8 mouse cellular contexts compared by ENCODE assay signal in genomic region chr5:125014497-125014896, GRCm38 (mm10). TPM values are rescaled to one million over a fixed set of nuclear protein-coding genes. Genes with fewer than 3 reads are reported as not detected.
DNase-seq lines count a peak whose midpoint lies in the region; ATAC-seq lines count a peak whose summit lies in the region.

No protein-coding gene starts in this region.

- 0 out of 2 replicates have a peak, but pooled peaks have one; percentile 22 for ATAC-seq in midbrain, embryonic 11.5 days (ENCODE audit: low FRiP score)
- no peak for ATAC-seq in midbrain, embryonic 15.5 days (replicated peaks)
- peak; percentile 50 for ATAC-seq in inflammation-experienced regulatory T-cells, adult 6 months
- ATAC-seq in limb, embryonic 15.5 days (ENCODE audit: insufficient number of reproducible peaks, low FRiP score, low TSS enrichment, low read depth): no peak
- 0 out of 2 replicates have a peak, but pooled peaks have one; percentile 17 for ATAC-seq in neutrophil, adult 5-6 weeks (ENCODE audit: extremely low read depth, insufficient number of reproducible peaks, low FRiP score, poor library complexity, severe bottlenecking)

- no peak overlapping the region for H3K27ac ChIP-seq in midbrain, embryonic 11.5 days (ENCODE audit: low read depth, low read length)
- no peak overlapping the region for H3K27ac ChIP-seq in midbrain, embryonic 15.5 days
- H3K27ac ChIP-seq in limb, embryonic 15.5 days: 0 out of 2 replicates have a peak overlapping the region, but pooled peaks have one; percentile 17

- no peaks in the 10 kb centered on the region for H3K27me3 ChIP-seq in midbrain, embryonic 11.5 days (ENCODE audit: control insufficient read depth, insufficient read depth, low read length)
- no peaks in the 10 kb centered on the region for H3K27me3 ChIP-seq in midbrain, embryonic 15.5 days (replicated peaks)
- no peaks in the 10 kb centered on the region for H3K27me3 ChIP-seq in limb, embryonic 15.5 days

- 55% methylated on average over 7 of the region's 7 CpGs for WGBS in midbrain, embryonic 11.5 days
- 54% methylated on average over 7 of the region's 7 CpGs for WGBS in midbrain, embryonic 15.5 days
- 52% methylated on average over 7 of the region's 7 CpGs for WGBS in limb, embryonic 15.5 days

- H3K4me1 ChIP-seq in midbrain, embryonic 11.5 days (ENCODE audit: control insufficient read depth, insufficient read depth, low read length): no peaks in the 10 kb centered on the region
- H3K4me1 ChIP-seq in midbrain, embryonic 15.5 days: peaks cover 3% of the 10 kb centered on the region; the same call in 1 of the 2 replicates
- peaks cover 22% of the 10 kb centered on the region for H3K4me1 ChIP-seq in limb, embryonic 15.5 days

- peak; percentile 97 for DNase-seq in midbrain, embryonic 11.5 days (ENCODE audit: low spot score, missing footprints)
- peak; percentile 62 to 71 for DNase-seq in adrenal gland, postnatal 36 days
- DNase-seq in embryo, embryonic 11.5 days (ENCODE audit: low read depth, low spot score): peak; percentile 44
- peak; percentile 74 for DNase-seq in thymus, postnatal 25 days

- no peak overlapping the region for H3K9ac ChIP-seq in midbrain, embryonic 11.5 days (ENCODE audit: low read length)
- H3K9ac ChIP-seq in midbrain, embryonic 15.5 days: no peak overlapping the region
- H3K9ac ChIP-seq in limb, embryonic 15.5 days: no peak overlapping the region

- H3K4me3 ChIP-seq in midbrain, embryonic 11.5 days (ENCODE audit: low read depth, low read length): no peak overlapping the region
- H3K4me3 ChIP-seq in midbrain, embryonic 15.5 days: no peak overlapping the region
- H3K4me3 ChIP-seq in limb, embryonic 15.5 days: no peak overlapping the region

- no peaks in the 10 kb centered on the region for H3K9me3 ChIP-seq in midbrain, embryonic 11.5 days (ENCODE audit: control insufficient read depth, low read length)
- no peaks in the 10 kb centered on the region for H3K9me3 ChIP-seq in midbrain, embryonic 15.5 days
- no peaks in the 10 kb centered on the region for H3K9me3 ChIP-seq in limb, embryonic 15.5 days

- H3K4me2 ChIP-seq in midbrain, embryonic 11.5 days: no peak overlapping the region
- no peak overlapping the region for H3K4me2 ChIP-seq in midbrain, embryonic 15.5 days
- no peak overlapping the region for H3K4me2 ChIP-seq in limb, embryonic 15.5 days

- peaks cover 12% of the 10 kb centered on the region for H3K36me3 ChIP-seq in midbrain, embryonic 11.5 days (ENCODE audit: control insufficient read depth, insufficient read depth, low read length)
- peaks cover 20% of the 10 kb centered on the region for H3K36me3 ChIP-seq in midbrain, embryonic 15.5 days (replicated peaks)
- H3K36me3 ChIP-seq in limb, embryonic 15.5 days: peaks cover 94% of the 10 kb centered on the region

RNA-seq across cellular contexts. Expression of gene Rflna, which starts 11.5 kb away (rescaled TPM):
- 4.0 and 4.4 TPM in 2 replicates for polyA plus RNA-seq in midbrain, embryonic 11.5 days (2014; fragmentation: Nextera tagmentation; extraction: Ambion mirVana)
- 6.7 and 7.9 TPM in 2 replicates for polyA plus RNA-seq in midbrain, embryonic 15.5 days (2015; fragmentation: Nextera tagmentation; extraction: Ambion mirVana)
- total RNA-seq in adrenal gland, postnatal 36 days (2021): 1 to 10 TPM; 3.2 to 7.7 TPM
- under 1 TPM in 2 of 3 experiments, not detected in 1; 0.36 to 0.87 TPM for polyA plus RNA-seq in inflammation-experienced regulatory T-cells, adult 6 months (2017; shearing (Covaris generic))
- polyA plus RNA-seq in limb, embryonic 15.5 days (2015; fragmentation: Nextera tagmentation; extraction: Ambion mirVana): 36.9 and 40.7 TPM in 2 replicates
- total RNA-seq in neutrophil, adult 5-6 weeks (2017): not detected in 2 replicates

Comparison
In these comparisons a context has a peak if more than half of its experiments do, and no peak if none do; other contexts are left out.
1. ATAC-seq: peak in midbrain, embryonic 11.5 days (single experiment), inflammation-experienced regulatory T-cells, adult 6 months (single experiment) and neutrophil, adult 5-6 weeks (single experiment); none in midbrain, embryonic 15.5 days (single experiment) and limb, embryonic 15.5 days (single experiment).
2. DNase-seq: peak in every context shown above with its lines; median percentile 97 in midbrain, embryonic 11.5 days; 74 in thymus, postnatal 25 days; 66 in adrenal gland, postnatal 36 days; 44 in embryo, embryonic 11.5 days.